Mouse (Mus musculus) c-Kit-positive CD71-positive TER-119-negative erythroid progenitor cells, embryonic 14.5 days (primary cell): Measurements from ENCODE around the gene Abcb9.
"Not testable (repeated sequence)": the region's sequence is repeated elsewhere in the genome, so short reads cannot be mapped to it uniquely, and the experiment has no call there.

Source experiments
- DNase-seq: peaks from one replicate; pipeline ENCODE4 v3.0.0-alpha.2; 2013; ENCODE audit warnings: low read depth

The Abcb9 gene

DNA sequence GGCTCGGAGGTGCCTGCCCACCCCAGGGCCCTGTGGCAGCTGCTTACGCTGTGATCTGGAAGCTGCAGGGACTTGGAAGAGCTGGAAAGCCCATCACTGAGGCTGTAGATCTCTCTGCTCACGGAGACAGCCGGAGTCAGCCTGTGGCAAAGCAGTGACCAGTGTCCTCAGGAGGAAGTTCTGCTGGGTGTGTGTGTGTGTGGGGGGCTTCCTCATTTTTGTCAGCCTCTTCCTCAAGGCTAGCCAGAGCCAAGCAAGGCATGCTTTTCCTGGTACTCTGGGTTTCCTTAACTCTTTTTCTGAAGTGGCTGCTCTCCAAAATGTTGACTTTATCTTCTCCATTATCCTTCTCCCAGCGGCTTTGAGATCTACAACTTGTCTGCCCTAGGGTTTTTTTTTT is 35.9 kb downstream of the Abcb9 start:
- DNase-seq, result no peak

GRCm38 (mm10) chr5:124058749-124059148 is 36.8 kb downstream of the Abcb9 start:
- no peak for DNase-seq

DNA sequence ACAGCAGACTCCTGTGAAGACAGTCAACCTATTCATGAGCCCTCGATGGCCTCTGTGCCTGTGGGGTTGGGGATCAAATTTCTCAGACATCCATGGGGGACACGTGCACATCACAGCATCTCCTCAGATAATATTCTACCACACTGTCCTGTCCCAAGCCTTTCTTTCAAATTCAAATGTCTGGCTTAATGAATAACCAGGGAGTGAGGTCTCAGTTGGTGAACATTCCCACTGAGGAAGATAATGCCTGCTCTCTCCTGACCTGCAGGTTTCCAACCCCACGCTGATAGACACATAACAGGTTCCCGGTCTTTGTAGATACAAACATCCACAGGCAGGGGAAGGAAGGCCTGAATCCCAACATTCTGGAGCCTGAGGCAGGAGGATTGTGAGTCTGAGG is 38.6 kb downstream of the Abcb9 start:
- no peak for DNase-seq

DNA sequence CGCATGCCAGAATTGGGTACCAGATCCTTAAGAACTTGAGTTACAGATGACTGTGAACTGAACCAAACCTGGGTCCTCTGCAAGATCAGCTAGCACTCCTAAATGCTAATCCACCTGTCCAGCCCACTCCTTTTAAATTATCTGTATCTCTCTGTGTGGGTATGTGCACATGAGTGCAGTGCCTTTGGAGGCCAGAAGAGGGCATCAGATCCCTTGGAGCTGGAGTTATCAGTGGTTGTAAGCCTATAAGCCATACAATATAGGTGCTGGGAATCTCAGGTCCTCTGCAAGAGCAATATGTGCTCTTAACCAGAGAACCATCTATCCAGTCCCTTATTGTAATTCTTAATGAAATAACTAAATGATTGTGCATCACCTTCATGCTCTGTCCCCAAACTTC is 39.4 kb downstream of the Abcb9 start:
- DNase-seq, result no peak

DNA sequence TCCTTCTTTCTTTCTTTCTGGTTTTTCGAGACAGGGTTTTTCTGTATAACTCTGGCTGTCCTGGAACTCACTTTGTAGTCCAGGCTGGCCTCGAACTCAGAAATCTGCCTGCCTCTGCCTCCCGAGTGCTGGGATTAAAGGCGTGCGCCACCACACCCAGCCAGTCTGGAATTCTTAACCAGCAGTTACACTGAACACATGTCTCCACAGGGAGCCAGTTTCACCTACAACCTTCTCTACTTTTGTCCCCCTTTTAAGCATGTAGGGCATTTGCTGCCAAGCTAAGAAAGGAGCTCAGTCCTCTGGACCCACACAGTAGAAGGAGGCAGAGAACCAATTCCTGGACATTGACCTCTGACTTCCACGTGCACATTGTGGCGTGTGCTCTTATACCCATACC is 43.0 kb downstream of the Abcb9 start:
- DNase-seq, result not testable (repeated sequence)

DNA sequence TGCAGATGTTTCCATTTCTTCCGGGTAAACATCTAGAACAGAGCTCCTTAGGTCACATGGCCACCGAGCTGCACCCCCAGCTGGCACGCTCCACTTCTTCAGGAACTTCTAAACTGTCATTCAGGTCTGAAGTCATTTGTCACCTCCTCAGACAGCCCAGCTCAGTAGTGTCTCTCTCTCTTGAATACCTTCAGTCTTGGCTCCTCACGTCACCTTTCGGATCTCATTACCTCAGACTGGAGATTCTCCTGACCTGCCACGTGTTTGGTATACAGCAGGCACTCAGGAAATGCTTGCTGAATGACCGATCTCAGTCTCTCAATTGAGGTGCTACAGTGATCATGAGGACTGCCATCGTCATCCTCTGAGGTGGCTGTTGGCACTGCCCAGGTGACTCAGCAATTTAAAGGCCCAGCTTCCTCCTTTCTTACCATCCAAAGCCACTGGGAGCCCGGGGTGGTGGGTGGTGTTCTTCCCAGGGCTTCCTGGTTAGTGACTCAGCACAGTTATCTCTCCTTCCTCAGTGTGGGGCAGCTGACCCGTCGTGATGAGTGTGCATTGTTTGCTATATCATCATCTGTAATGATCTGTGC is 43.6 kb downstream of the Abcb9 start:
- peak; percentile 75 for DNase-seq

- DNase-seq, result no peak
Observed at GRCm38 (mm10) chr5:124050095-124051050, 45.2 kb downstream of the Abcb9 start.

DNA sequence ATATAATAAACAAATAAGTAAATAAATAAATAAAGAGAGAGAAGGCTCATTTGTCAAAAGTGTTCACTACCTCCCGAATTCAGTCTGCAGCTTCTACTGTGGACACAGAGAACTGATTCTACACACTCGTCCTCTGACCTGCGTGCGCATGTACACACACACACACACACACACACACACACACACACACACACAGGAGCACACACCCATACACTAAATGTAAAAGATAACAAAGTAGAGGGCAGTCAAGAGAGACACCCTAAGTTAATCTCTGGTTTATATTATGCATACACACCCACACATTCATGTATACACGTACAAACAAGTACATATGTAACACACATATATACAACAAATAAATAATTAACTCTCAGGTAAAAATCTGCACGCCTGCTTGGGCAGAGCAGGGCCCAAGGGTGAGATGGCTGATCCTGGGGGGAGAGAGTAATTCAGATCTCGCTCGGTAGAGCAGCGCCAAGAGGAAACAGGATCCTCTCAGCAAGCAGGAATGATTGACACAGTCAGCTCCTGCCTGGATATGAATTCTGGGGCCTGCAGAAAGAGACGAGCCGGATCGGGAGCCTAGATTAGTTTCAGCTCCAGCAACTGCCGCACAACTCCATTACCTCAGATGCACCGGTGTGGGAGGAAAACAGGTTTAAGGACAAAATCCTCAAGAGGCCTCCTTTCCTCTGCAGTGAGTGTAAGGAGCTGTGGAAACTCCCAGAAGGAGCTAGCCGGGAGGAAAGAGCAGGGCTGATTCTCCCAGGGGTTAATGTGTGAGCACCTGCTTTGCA is 46.2 kb downstream of the Abcb9 start:
- DNase-seq, result no peak

GRCm38 (mm10) chr5:124046741-124047401 is 48.7 kb downstream of the Abcb9 start:
- no peak for DNase-seq

DNA sequence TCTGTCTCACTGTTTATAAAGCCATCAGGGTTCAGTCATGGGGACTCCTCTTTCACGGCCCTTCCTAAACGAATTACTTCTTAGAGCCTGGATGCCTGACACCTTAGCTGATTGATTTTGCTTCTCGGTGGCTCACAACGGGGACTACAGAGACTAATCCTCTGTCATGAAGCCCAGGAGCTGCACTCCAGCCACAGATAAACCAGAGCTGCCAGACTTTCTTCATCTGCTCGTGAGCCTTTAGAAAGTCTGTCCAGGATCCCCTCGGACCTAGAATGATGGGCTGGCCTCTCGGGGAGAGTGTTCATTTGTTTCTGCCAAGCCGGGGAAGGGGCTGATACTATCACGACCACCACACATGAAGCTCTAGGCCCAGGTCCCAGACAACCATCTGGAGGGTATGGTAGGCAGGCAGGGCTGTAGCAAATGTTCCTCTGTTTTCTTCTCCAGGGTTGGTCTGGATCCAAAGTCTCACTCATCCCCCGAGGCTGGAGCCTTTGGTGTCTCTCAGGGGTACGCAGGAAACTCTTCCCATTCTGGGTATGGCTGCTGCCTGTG is 50.1 kb downstream of the Abcb9 start:
- DNase-seq, result no peak

- DNase-seq, result no peak
Observed at GRCm38 (mm10) chr5:124043999-124044398, 51.6 kb downstream of the Abcb9 start.

- no peak for DNase-seq
Observed at GRCm38 (mm10) chr5:124043212-124043978, 52.2 kb downstream of the Abcb9 start.

DNA sequence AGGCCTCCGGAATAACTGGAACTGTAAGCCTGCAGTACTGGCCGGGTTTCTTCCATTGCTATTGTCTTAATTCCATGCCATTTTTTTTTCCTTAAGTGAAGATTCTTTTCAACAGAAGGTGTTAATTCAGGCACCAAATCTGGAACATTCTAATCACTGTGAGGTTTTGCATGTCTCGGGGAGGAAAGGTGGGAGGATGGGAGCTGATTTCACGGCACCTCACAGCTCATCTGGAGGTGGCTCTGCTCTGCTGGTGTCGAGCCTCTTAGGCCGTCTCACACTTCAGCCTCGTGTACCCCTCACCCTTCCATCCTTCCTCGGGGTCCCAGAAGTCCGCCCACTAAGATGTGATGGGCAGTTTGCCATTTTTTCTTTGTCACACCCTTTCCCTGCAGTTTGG is 54.5 kb downstream of the Abcb9 start:
- DNase-seq, result no peak

DNA sequence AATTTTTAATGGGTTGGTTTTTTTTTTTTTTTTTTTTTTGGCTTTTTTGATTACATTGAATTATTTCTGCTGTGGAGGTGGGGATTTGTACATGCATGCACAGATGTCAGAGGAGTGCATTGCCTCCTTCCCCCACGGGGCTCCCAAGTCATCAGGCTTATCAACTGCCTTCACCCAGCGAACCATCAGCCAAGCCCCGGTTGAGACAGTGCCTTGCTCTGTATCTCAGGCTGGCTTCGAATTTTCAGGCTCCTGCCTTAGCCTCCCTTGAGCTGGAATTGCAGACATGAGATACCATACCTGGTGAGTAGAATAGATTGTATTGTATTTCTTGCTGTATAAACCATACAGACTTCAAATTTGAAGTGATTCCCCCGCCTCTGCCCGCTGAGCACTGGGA is 56.0 kb downstream of the Abcb9 start:
- no peak for DNase-seq

DNA sequence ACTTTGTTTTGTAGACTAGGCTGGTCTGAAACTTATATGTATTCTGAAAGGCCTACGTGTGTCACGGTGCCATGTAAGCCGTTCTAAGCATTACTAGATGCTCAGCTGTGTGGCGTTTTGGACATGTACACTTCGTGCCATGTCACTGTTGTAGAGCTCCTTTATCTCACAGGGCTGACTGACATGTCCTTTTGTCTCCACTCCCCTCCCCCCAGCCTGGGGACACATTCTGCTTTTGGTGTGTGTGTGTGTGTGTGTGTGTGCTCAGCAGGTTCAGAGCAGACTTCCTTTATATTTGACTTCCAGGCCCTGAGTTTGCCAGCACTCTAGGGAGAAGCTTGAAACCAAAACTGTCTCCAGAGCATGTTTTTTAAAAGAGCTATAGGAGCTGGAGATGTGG is 58.8 kb downstream of the Abcb9 start:
- no peak for DNase-seq

DNA sequence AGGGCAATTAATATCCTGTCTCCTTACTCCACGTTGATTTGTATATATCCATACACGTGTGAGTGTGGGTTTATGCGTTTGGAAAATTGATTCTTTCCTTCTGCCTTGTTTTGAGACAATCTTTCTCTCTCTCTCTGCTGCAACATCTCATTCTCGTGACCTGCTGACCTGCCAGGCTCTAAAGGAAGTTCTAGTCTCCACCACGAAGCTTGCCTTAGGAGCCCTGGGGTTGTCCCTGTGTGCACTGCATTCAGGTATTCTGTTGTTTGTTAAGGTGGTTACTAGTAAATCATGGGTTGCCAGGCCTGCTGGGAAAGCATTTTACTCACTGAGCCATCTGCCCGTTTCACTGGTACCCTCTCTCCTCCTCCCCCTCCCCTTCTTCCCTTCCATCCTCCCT is 59.3 kb downstream of the Abcb9 start:
- DNase-seq, result no peak

GRCm38 (mm10) chr5:124035806-124036205 is 59.8 kb downstream of the Abcb9 start:
- no peak for DNase-seq

DNA sequence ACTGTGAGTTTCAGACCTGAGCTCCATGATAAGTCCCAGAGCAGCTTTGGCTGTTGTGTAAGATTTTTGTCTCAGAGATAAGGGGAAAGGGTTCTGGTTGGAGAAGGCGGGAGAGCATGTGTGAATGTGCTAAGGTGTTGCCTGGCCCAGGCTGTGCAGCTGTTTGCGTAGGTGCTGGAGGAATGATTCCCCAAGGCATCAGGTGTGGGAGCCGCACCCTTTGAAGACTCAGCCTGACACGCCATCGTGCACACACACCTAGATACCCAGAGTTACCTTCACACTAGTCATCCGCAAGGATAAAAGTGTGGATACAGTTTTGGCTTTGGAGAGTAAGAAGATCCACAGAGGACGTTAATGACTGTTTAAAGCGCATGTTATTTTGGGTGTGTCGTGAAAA is 60.2 kb downstream of the Abcb9 start:
- DNase-seq, result no peak

GRCm38 (mm10) chr5:124034471-124034870 is 61.1 kb downstream of the Abcb9 start:
- no peak for DNase-seq

- peak; percentile 81 for DNase-seq
Observed at GRCm38 (mm10) chr5:124032001-124032508, 63.5 kb downstream of the Abcb9 start, which contains the start of gene Vps37b. Gene Vps37b (minus strand): TSS chr5:124032270.
